Mouse (Mus musculus): ENCODE data around the gene Atg4b.

GRCm38 (mm10) chr1:93741987-93742386 is 9.3 kb upstream of the Atg4b start:
- TF ChIP-seq CTCF (IDR thresholded peaks at IDR 0.05; ENCODE audit: low read depth, low read length) (no peak), POLR2A (IDR thresholded peaks at IDR 0.05; ENCODE audit: borderline replicate concordance, low read depth, low read length) (no peak)
